Mouse (Mus musculus): ENCODE measurements at regions not wholly inside any gene's neighbourhood (a gene's known extent, or its start where the extent isn't known, plus 50 kb on each side); places are given as distances from the start of the nearest gene placed in this dataset.

DNA sequence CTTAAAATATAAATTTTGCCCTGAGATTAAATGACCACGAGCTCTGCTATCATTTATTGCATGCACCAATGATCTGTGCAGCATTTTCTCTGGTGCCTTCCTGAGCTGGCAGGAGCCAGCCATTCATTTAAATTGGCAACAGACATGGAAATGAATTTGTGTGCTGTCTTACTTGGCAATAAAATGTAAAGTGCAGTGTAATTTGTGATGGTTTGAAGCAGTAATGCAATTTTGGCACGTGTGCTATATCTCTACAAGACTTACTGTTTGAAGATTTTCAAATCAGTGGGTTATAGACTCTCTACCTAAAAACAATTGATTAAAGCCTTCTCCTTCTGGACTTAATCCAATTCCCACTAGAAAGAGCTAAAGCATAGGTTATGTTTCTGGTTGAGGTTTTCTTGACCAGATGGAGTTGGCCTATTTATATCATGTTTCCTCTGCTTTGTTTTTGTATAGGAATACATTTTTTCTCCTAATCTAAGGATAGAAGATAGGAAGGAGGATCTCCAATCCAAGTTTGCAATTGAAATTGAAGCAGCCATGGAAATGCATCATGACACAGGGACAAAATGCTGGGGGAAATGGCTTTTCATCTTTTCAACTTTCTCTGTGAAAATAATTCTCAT, 557.6 kb downstream of the Hace1 start:
- no peak for ATAC-seq (replicated peaks in 1 of 2; ENCODE audit: insufficient read depth in 1 of 2, low FRiP score in 2 of 2, low TSS enrichment in 1 of 2, low read depth in 1 of 2, poor library complexity in 2 of 2, severe bottlenecking in 2 of 2)

DNA sequence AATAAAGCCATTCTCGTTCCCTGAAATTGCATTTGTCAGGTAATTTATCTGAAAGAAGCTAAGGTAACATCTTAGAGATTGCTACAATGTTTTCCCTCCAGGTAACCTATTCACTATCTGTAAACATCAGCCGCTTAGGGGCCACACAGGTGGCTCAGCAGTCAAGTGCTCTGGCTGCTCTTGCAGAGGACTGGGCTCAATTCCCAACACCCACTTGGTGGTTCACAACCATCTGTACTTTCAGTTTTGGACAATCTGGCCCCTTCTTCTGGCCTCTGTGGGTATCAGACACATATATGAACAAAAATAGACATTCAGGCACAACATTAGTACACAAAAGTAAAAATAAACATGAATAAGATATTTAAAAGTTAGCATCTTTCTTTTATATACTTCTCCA, 596.4 kb downstream of the Hace1 start:
- no peak for ATAC-seq (replicated peaks in 1 of 2; ENCODE audit: insufficient read depth in 1 of 2, low FRiP score in 2 of 2, low TSS enrichment in 1 of 2, low read depth in 1 of 2, poor library complexity in 2 of 2, severe bottlenecking in 2 of 2)

DNA sequence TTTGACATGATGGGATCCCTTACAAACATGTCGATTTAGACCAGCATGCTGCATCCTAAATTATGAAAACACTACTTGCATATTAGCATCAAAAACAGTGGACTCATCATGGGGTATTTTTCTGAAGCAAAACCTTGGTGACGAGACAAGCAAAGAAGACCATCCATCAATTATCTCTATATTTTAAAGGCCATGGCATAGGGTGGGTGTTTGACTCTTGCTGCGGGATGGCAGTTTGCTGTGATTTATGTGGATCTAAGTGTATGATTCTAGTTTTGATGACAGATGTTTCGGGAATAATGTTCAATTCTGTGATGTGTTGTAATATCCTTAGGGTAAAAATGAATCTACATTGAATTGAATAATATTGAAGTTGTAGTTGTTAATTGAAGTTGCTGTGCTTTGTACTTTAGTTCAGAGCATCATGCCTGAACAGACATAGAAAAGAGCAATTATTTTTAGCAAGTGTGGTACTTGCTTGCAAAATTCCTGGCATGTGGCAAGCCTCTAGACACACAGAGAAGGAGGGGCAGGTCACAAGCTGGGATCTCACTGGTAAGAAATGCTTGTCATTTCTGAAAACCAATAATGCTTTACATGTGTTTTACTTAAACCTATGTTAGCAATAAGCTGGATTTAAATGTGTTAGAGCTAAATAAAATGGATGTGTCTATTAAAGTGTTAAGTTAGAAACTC, 608.3 kb downstream of the Hace1 start:
- no peak for ATAC-seq (replicated peaks in 1 of 2; ENCODE audit: insufficient read depth in 1 of 2, low FRiP score in 2 of 2, low TSS enrichment in 1 of 2, low read depth in 1 of 2, poor library complexity in 2 of 2, severe bottlenecking in 2 of 2)

DNA sequence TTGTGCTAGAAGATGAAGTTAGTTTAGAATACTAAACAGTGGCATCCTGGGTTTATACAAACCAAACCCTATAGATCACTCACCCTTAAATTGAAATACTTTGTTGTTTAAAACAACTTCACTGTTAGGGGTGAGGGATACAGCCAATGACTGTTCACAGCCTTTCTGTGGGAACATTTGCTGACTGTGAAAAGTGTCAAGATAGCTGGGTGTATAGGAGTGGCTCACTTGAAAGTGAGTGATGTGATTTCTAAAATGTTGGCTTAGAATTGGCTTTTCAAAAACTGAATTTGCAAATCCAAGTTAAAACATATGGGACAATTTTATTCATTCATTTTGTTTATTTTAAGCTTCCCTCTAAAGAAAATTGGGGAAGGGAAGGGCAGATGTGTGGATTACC, 616.5 kb downstream of the Hace1 start:
- ATAC-seq (replicated peaks in 1 of 2; ENCODE audit: insufficient read depth in 1 of 2, low FRiP score in 2 of 2, low TSS enrichment in 1 of 2, low read depth in 1 of 2, poor library complexity in 2 of 2, severe bottlenecking in 2 of 2): no peak

DNA sequence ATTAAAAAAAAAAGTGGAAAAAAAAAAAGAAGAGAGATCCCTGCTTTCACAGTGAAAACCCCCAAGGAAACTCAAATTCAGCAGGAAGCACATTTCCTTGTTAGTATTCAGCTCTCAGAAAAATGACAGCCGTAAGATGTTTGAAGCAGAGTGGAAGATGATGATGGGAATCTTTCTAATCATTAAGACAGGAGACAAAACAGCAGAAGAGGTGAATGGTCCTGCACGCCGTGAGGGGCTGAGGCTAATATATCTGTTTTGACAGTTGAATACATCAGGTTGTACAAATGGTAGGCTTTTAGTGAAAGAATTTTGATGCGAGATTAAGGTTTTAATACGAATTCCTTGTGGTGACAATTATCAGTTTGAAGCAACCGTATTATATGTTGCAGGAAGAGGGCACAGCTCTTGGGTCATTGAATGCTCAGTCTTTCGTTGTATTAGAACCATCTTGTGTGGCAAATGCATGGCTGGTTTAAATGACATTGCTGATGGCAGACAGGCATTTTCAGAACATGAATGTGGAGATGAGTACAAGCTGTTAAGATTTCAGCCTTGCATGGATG, 649.3 kb downstream of the Hace1 start:
- ATAC-seq (replicated peaks in 1 of 2; ENCODE audit: insufficient read depth in 1 of 2, low FRiP score in 2 of 2, low TSS enrichment in 1 of 2, low read depth in 1 of 2, poor library complexity in 2 of 2, severe bottlenecking in 2 of 2): no peak

DNA sequence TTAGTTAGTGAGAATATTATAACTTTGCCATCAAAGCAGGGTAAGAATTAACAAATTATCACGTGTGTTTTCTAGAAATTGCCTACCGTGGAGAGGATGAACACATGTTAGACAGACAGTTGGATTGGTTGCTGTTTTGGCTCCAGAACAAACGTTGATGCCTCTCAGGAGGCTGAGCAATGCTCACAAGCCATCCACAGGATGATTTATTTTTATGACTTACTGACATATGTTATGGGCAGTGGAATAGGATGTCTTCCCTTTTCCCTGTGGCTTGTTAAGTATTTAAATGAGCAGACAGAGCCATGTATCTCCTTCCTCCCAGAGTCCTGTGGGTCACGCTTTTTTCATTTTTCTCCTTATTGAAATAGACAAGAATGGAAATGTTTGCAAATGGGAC, 652.0 kb downstream of the Hace1 start:
- ATAC-seq (replicated peaks in 1 of 2; ENCODE audit: insufficient read depth in 1 of 2, low FRiP score in 2 of 2, low TSS enrichment in 1 of 2, low read depth in 1 of 2, poor library complexity in 2 of 2, severe bottlenecking in 2 of 2): no peak

DNA sequence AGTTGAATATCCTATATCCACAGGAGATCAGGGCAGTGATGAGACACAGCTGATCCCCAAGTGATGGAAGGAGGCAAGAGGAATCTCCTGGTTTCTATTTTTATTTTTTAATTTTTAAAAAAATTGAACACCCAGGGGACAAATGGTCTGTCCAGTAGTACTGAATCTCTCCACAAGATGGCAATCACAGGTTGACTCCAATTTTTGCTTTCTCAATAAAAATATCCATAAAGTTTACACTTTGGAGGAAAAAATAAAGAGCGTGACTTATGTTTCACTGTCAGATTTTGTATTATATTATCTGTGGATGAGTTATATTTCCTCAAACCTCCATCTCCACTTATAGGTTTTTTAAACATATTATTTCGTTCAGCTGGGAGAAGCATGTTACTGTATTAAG, 658.0 kb downstream of the Hace1 start:
- ATAC-seq (replicated peaks in 1 of 2; ENCODE audit: insufficient read depth in 1 of 2, low FRiP score in 2 of 2, low TSS enrichment in 1 of 2, low read depth in 1 of 2, poor library complexity in 2 of 2, severe bottlenecking in 2 of 2): no peak

DNA sequence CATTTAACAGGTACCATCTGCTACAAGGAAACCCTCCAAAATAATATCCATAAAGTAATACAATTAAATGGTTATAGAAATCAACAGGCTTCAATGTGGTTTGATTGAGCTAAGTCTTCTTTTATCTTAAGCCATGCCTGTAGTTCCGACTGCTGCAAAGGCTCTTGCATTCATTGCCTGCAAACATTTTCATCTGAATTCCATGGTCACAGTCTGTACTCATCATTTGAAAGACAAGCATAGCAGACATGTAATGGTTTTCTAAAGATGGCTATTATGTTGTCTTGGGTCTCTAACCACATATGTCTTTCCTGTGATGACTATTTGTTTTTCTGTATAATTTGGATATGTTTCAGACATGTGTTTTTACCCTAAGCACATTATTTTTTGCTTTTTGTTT, 677.9 kb downstream of the Hace1 start:
- ATAC-seq (replicated peaks in 1 of 2; ENCODE audit: insufficient read depth in 1 of 2, low FRiP score in 2 of 2, low TSS enrichment in 1 of 2, low read depth in 1 of 2, poor library complexity in 2 of 2, severe bottlenecking in 2 of 2): no peak

DNA sequence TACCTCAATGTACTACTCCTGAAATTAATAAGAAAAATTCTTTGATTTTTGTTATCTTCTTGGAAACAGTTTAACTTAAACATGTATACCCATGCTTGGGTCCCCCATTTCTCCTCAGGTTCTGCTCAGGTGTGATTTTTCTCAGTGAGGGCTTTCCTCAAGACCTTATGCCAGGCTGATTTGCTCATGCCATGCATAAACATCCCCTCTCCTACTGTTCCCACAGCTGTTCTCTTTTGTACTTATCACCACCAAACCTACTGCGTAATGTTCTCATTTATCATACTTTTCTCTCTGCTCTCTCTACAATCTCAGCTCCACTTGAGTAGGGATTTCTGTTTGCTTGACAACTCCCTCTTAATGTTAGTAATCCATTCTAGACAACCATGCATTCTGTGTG, 692.1 kb downstream of the Hace1 start:
- ATAC-seq (replicated peaks in 1 of 2; ENCODE audit: insufficient read depth in 1 of 2, low FRiP score in 2 of 2, low TSS enrichment in 1 of 2, low read depth in 1 of 2, poor library complexity in 2 of 2, severe bottlenecking in 2 of 2): no peak

DNA sequence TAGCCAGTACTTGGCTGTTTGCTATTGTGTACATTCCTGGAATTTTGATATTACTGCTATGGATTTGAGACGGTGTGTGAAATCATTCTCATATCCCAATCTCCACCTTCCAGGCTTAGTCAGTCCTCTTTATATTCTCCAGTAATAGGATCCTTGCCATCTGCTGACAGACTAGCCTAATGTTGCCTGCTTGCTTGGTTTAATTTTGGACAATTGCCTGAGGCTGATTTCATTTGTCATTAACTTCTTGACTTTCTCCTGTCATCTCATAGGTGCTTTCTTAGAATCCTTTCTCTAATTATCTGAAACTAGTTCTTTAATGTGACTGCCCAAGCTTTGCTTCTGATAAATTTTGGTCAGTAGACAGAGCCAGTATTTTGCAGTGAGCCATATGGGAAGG, 696.2 kb downstream of the Hace1 start:
- no peak for ATAC-seq (replicated peaks in 1 of 2; ENCODE audit: insufficient read depth in 1 of 2, low FRiP score in 2 of 2, low TSS enrichment in 1 of 2, low read depth in 1 of 2, poor library complexity in 2 of 2, severe bottlenecking in 2 of 2)

DNA sequence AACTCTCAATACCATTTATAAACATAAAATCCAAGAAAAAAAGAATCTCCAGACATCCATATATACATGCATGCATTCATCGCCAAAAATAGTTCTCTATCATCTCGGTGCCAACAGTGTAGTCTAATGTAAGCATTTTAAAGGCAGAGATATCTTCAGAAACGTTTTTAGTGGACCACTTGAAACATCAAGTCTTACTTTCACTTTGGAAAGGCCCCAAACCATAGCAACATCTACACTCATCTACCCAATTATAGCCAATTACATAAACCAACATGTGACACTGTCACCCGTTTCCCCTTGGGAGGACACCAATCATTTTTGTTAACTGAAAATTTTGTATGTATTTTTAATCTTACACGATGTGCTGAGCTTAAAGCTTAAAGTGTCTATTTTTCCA, 716.7 kb downstream of the Hace1 start:
- ATAC-seq (replicated peaks in 1 of 2; ENCODE audit: insufficient read depth in 1 of 2, low FRiP score in 2 of 2, low TSS enrichment in 1 of 2, low read depth in 1 of 2, poor library complexity in 2 of 2, severe bottlenecking in 2 of 2): no peak

DNA sequence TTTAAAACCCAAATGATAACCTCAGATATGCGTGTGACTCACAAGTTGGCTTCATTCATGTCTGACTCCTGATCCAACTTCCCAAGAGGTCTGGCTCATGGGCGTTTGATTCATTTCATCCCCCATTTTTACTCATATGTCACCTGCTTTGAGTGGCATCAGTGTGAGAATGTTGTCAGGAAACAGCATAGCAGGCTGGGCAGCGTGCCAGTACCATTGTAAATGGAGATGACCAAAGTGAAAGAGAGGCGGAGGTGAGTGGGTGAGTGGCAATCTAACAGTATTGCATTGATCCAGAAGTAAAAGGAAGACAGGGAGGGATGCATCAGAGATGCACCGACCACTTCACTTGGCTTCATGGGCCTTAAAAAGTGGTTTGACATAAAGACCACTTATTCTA, 720.7 kb downstream of the Hace1 start:
- ATAC-seq (replicated peaks in 1 of 2; ENCODE audit: insufficient read depth in 1 of 2, low FRiP score in 2 of 2, low TSS enrichment in 1 of 2, low read depth in 1 of 2, poor library complexity in 2 of 2, severe bottlenecking in 2 of 2): no peak

DNA sequence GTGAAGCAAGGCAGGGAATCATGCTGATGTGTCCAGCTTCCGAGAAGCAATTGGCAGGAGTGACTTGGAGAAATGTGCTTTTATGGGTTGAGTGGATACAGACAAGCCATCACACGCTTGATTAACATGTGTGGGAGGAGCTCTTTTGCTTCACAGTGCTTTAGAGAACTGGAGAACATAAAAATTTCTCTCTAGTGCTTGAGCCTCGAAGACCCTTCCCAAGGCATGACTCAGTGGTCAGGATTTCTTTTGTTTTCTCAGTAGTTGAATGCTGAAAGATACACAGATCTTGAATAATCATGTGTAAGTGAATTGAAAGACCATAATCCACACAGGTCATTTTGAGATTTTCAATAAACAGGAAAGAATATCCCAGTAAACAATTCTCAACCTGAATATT, 721.9 kb downstream of the Hace1 start:
- no peak for ATAC-seq (replicated peaks in 1 of 2; ENCODE audit: insufficient read depth in 1 of 2, low FRiP score in 2 of 2, low TSS enrichment in 1 of 2, low read depth in 1 of 2, poor library complexity in 2 of 2, severe bottlenecking in 2 of 2)

DNA sequence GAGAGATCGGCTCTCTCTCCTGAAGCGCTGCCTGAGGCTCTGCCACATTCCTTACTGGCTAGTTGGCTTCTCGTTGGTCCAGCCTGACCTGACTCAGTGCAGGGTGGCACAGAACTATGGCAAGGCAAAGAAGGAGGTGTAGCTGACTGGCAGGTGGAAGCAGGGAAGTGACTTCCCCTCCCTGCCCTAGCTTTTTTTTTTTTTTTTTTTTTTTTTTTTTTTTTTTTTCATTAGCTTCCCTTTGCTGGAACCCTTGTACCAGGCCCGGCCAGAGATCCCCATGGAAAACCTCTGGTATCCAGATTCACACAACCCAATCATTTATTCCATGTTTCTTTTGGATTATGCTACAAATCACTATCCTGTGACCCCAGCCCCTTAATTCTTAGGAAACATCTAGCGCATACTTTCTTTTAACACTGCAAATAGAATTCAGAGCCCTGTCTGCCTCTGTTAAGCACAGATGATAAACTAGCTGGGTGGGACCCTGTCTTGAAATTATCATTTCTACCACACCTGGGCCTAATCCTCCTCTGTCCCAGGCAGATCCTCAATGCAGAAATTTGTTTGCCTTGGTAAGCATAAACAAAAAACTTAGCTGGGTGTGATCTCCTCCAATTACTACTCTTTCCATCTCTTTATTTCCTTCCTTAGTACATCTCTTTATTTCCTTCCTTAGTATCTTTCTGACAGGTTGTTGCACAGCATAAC, 742.9 kb downstream of the Hace1 start:
- no peak for ATAC-seq (replicated peaks in 1 of 2; ENCODE audit: insufficient read depth in 1 of 2, low FRiP score in 2 of 2, low TSS enrichment in 1 of 2, low read depth in 1 of 2, poor library complexity in 2 of 2, severe bottlenecking in 2 of 2)

DNA sequence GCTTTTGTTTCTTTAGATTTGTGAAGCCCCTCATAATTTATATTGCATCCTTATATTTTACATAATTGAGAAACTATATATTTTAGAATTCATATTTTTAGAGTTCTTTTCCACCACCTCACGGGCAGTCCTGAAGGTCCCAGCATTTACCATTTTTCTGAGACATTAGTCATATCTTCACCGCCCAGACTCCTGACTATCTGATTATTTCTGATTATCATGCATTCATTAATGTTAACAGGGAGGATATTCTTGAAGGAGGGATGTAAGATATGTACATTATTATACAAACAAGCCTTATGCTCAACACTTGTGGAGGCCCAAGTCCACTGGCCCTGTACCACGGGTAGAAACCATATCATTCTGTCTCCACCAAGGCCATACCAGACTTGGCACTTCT, 743.4 kb downstream of the Hace1 start:
- no peak for ATAC-seq (replicated peaks in 1 of 2; ENCODE audit: insufficient read depth in 1 of 2, low FRiP score in 2 of 2, low TSS enrichment in 1 of 2, low read depth in 1 of 2, poor library complexity in 2 of 2, severe bottlenecking in 2 of 2)

DNA sequence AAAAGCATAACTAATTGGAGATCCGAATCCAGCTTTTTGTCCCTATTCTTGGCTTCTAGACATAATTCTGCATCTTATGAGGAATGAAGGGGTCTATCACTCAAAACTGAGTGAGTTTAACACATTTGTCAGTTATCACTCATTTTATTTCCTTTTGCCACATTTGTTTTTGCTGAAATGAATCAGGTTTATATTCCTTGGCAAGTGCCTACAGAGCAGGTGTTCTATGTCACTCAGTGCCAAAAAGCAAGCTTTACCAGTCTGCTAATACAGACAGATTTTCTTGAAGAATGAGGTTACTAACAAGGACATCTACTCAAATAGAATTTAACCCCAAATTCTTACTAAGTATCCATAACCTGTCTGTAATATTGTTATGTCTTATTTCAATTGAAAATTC, 751.4 kb downstream of the Hace1 start:
- no peak for ATAC-seq (replicated peaks in 1 of 2; ENCODE audit: insufficient read depth in 1 of 2, low FRiP score in 2 of 2, low TSS enrichment in 1 of 2, low read depth in 1 of 2, poor library complexity in 2 of 2, severe bottlenecking in 2 of 2)

DNA sequence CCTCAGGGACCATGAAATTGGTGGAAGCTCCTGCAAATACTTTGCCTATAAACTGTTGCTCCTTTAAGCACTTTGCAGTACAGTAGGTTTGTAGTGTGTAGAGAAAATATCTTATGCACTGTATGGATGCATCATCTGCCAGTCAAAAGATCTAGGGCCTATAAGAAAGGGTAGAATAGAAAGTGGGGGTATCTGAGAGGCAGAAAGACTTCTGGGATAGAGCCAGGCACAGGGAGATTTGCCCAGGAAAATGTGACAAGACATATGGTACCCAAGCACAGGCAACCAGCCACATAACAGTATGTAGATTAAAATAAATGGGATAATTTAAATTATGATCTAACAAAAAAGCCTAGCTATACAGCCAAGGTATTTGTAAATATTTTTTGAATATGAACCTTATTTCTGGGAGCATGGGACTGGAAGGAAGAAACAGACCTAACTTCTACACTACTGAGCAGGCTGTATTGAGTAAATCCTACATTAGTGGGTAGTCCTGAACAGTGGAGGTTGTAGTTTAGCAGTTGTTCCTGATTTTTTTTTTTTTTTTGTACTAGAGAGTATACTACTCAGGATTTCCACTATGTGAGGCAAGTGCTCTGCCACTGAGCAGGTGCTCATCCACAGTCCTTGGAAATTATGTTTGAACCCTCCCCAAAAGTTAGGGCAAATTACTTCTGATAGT, 754.1 kb downstream of the Hace1 start:
- ATAC-seq (replicated peaks in 1 of 2; ENCODE audit: insufficient read depth in 1 of 2, low FRiP score in 2 of 2, low TSS enrichment in 1 of 2, low read depth in 1 of 2, poor library complexity in 2 of 2, severe bottlenecking in 2 of 2): no peak

DNA sequence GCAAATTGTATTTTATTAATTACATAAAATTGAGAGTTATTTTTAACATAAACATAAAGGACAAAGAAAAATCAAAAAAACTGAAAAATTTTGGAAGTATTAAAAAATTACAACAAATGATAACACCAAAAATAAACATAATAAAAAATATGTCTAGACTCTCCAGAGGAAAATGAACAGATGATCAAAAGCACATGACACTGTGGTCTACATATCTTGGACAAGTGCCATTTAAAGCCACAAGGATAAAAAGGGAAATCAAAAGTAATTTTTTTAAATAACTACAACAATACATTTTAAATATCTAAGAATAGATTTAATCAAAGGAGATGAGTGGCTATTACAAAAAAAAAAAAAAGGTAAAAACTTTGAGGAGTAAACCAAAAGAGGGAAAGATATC, 755.6 kb downstream of the Hace1 start:
- no peak for ATAC-seq (replicated peaks in 1 of 2; ENCODE audit: insufficient read depth in 1 of 2, low FRiP score in 2 of 2, low TSS enrichment in 1 of 2, low read depth in 1 of 2, poor library complexity in 2 of 2, severe bottlenecking in 2 of 2)
